Mouse (Mus musculus): ENCODE results near the gene Acsm1.

GRCm38 (mm10) chr7:119618209-119618935 is 11.5 kb downstream of the Acsm1 start:
- TF ChIP-seq TAL1 (IDR thresholded peaks at IDR 0.05; ENCODE audit: low read length) (no peak), GATA1 (IDR thresholded peaks at IDR 0.05; ENCODE audit: low read length) (no peak)

Measured in erythroblast, embryonic 14.5 days (primary cell).